Mouse (Mus musculus) inflammation-experienced regulatory T-cells, adult 16 weeks (primary cell): ENCODE measurements around the gene Il5. TPM values are rescaled to one million over a fixed set of nuclear protein-coding genes. Genes with fewer than 3 reads are reported as not detected.

Experiments used
- polyA plus RNA-seq: library from polyadenylated mRNA; unstranded; fragments of 100-300 nt; shearing (Covaris generic); gene quantifications from one replicate; pipeline ENCODE4 v1.2.1, GENCODE M21; 2017

Gene Il5
- not detected for polyA plus RNA-seq

DNA sequence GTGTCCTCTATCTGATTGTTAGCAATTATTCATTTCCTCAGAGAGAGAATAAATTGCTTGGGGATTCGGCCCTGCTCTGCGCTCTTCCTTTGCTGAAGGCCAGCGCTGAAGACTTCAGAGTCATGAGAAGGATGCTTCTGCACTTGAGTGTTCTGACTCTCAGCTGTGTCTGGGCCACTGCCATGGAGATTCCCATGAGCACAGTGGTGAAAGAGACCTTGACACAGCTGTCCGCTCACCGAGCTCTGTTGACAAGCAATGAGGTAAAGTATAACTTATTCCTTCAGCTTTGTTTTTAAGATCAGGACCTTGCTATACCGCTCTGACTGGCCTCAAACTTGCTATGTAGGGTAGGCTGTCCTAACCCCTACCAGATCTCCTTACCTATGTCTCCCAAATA lies at the start of gene Il5:
TSS of gene Il5 (plus strand) at position 80 of the 400 bp plus-strand sequence.

DNA sequence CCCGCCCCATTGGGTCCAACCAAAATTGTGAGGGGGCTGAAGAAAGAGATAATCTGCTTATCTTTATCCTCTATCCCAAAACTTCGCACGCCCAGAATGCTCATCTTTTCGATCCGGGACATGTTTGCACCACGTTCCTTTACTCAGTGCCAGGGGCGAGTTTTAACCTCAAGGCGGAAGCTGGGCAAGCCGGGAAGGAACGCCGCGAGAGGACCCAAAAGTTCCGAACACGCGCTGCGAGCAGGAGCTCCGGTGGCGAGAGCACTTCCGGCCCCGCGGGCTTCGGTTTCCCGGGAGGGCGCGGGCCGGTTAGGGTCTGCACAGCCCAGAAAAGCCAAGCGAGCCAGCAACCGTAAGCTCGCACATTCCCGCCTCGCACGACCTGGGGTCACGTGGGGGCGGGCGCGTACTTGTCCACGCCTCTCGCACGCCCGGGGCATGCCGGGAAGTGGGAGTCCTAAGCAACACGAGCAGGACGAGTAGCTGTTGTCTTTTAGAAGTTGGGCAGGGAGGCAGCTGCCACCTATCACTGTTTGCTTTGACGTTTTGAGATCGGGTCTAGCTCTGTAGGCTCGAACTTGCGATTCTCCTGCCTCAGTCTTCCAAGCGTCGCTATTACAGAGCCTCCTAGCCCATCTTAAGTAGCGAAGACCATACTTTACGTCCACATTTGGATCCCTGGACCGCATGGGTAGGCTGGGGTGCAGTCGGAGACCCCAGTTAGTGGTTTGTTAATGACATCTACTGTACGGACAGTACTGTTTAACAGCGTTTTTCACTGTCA lies 13.5 kb upstream of the Il5 start, which contains the start of gene Rad50:
TSS of gene Rad50 (minus strand) at position 386 of the 784 bp plus-strand sequence.

DNA sequence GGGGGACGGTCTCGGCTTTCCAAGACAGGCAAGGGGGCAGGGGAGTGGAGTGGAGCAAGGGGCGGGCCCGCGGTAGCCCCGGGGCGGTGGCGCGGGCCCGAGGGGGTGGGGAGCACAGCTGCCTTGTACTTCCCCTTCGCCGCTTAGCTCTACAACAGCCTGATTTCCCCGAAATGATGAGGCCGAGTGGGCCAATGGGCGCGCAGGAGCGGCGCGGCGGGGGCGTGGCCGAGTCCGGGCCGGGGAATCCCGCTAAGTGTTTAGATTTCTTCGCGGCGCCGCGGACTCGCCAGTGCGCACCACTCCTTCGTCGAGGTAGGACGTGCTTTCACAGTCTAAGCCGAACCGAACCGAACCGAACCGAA lies 49.1 kb downstream of the Il5 start, which contains the start of gene Irf1:
TSS of gene Irf1 (plus strand) at position 255 of the 365 bp plus-strand sequence.

DNA sequence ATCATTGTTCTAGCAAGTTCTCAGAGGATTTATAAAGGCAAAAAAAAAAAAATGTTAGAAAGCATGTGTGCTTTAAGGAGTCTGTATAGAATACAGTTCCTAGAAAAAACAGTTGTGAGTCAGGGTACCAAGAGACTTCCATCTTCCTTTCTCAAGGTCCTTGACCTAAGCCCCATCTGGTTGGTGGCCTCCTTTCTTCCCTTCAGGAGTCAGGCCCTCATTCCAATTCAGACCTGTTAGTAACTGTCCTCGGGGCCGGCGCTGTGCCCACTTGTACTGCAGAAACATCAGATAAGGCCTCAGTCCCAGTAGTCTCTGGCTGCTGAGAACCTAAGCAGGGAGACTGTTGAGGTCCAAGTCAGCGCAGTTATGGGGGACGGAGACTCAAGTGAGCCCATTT lies 52.5 kb downstream of the Il5 start, which contains the start of gene Gm17334:
TSS of gene Gm17334 (minus strand) at position 101 of the 400 bp plus-strand sequence.

Other genes starting within 250 kb of the Il5 start
- gene Gm9945, start 240.6 kb upstream of the Il5 start, polyA plus RNA-seq: not detected
- not detected for gene Sowaha, start 240.5 kb upstream of the Il5 start, polyA plus RNA-seq
- 1.6 TPM for gene Sept8, start 201.5 kb upstream of the Il5 start, polyA plus RNA-seq
- 20.2 TPM for gene Kif3a, start 153.4 kb upstream of the Il5 start, polyA plus RNA-seq
- 4.1 TPM for gene Il4, start 102.1 kb upstream of the Il5 start, polyA plus RNA-seq
- gene Il13, start 86.1 kb upstream of the Il5 start, polyA plus RNA-seq: not detected
- 61.8 TPM for gene Rad50, start 13.5 kb upstream of the Il5 start, polyA plus RNA-seq
- gene Irf1, start 49.2 kb downstream of the Il5 start, polyA plus RNA-seq: 521 TPM
- gene Gm17334, start 52.4 kb downstream of the Il5 start, polyA plus RNA-seq: 2.5 TPM
- gene Gm12216, start 138.5 kb downstream of the Il5 start, polyA plus RNA-seq: 44.5 TPM
- 36.2 TPM for gene Slc22a5, start 170.9 kb downstream of the Il5 start, polyA plus RNA-seq